Mouse (Mus musculus) cerebellum, adult 2 months (tissue): ENCODE measurements around the gene Dppa5a.

Experiments
- CTCF ChIP-seq: fragments of 200-500 bp; IDR thresholded peaks from 2 replicates; pipeline ENCODE4 v1.5.1; 2011; ENCODE audit warnings: low read depth, mild to moderate bottlenecking, control low read depth, low read length, moderate library complexity, borderline replicate concordance; ENCODE audit not compliant: insufficient read depth
- POLR2A ChIP-seq: fragments of 200-500 bp; IDR thresholded peaks from 2 replicates; pipeline ENCODE4 v1.6.1; 2011; ENCODE audit warnings: low read length, control low read depth, borderline replicate concordance; ENCODE audit not compliant: insufficient read depth

DNA sequence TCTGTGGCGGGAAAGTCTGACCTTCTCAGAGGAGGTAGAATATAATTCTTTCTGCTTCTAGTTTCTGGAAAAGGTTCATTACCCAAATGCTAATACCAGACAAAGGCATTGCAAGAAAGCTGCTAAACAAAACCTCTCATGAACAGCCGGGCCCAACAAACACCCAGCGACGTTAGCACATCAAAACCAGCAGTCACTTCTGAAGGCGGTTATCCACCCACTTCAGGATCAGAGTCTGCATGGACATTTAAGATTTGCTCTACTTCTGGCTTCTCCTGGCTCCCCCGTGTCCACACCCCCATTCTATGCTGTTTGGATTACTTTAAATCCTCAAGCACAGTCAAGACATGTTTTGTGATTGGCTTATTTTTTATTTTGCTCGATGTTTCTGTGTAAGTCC is 26.6 kb upstream of the Dppa5a start:
- TF ChIP-seq CTCF (no peak), POLR2A (no peak)
